Mouse (Mus musculus): Measurements from ENCODE around the gene 4930451I11Rik. TPM values are rescaled to one million over a fixed set of nuclear protein-coding genes. Genes with fewer than 3 reads are reported as not detected.

4930451I11Rik gene
- polyA plus RNA-seq, 1 experiment from 2014 or later, result not detected

GRCm38 (mm10) chr7:126861429-126862130, 30.1 kb upstream of the 4930451I11Rik start, which contains the start of gene Hirip3:
Gene Hirip3 (plus strand): TSS chr7:126861972.
- WGBS (ENCODE audit: insufficient replicate concordance), result 1% methylated on average over 42 of the region's 42 CpGs
- Histone ChIP-seq H3K9me3 (replicated peaks; ENCODE audit: control insufficient read depth, low read length) (no peaks in the 10 kb centered on the region), H3K9ac (ENCODE audit: low read depth, low read length) (peak within 1 kb of the TSS; percentile 75), H3K4me1 (ENCODE audit: control insufficient read depth, low read depth, low read length) (peaks cover 22% of the 10 kb centered on the region), H3K4me3 (ENCODE audit: low read depth, low read length) (peak within 1 kb of the TSS; percentile 73), H3K27me3 (ENCODE audit: control insufficient read depth, insufficient read depth, low read depth, low read length) (no peaks in the 10 kb centered on the region), H3K36me3 (ENCODE audit: control insufficient read depth, insufficient read depth) (peaks cover 33% of the 10 kb centered on the region), H3K27ac (ENCODE audit: low read length) (peak within 1 kb of the TSS; percentile 76), H3K4me2 (ENCODE audit: low read depth, low read length) (peak within 1 kb of the TSS; percentile 98)
- peak; percentile 97 for ATAC-seq (ENCODE audit: low read depth)

GRCm38 (mm10) chr7:126860987-126861386, 29.5 kb upstream of the 4930451I11Rik start:
- Histone ChIP-seq H3K4me3 (ENCODE audit: low read depth, low read length) (peak overlapping the region; percentile 73), H3K27ac (ENCODE audit: low read length) (peak overlapping the region; percentile 29), H3K9ac (ENCODE audit: low read depth, low read length) (peak overlapping the region; percentile 75), H3K4me2 (ENCODE audit: low read depth, low read length) (peak overlapping the region; percentile 98), H3K9me3 (replicated peaks; ENCODE audit: control insufficient read depth, low read length) (no peaks in the 10 kb centered on the region), H3K27me3 (ENCODE audit: control insufficient read depth, insufficient read depth, low read depth, low read length) (no peaks in the 10 kb centered on the region), H3K36me3 (ENCODE audit: control insufficient read depth, insufficient read depth) (peaks cover 31% of the 10 kb centered on the region), H3K4me1 (ENCODE audit: control insufficient read depth, low read depth, low read length) (peaks cover 22% of the 10 kb centered on the region)
- WGBS (ENCODE audit: insufficient replicate concordance), result 27% methylated on average over 5 of the region's 5 CpGs
- no peak for ATAC-seq (ENCODE audit: low read depth)

- no peak for ATAC-seq (ENCODE audit: low read depth)
- Histone ChIP-seq H3K4me3 (ENCODE audit: low read depth, low read length) (no peak overlapping the region), H3K4me1 (ENCODE audit: control insufficient read depth, low read depth, low read length) (peaks cover 7% of the 10 kb centered on the region), H3K9me3 (replicated peaks; ENCODE audit: control insufficient read depth, low read length) (no peaks in the 10 kb centered on the region), H3K27me3 (ENCODE audit: control insufficient read depth, insufficient read depth, low read depth, low read length) (no peaks in the 10 kb centered on the region), H3K4me2 (ENCODE audit: low read depth, low read length) (no peak overlapping the region), H3K9ac (ENCODE audit: low read depth, low read length) (no peak overlapping the region), H3K36me3 (ENCODE audit: control insufficient read depth, insufficient read depth) (peaks cover 22% of the 10 kb centered on the region), H3K27ac (ENCODE audit: low read length) (no peak overlapping the region)
- WGBS (ENCODE audit: insufficient replicate concordance), result 72% methylated on average over 9 of the region's 9 CpGs
Measured at GRCm38 (mm10) chr7:126856741-126857420, 25.4 kb upstream of the 4930451I11Rik start.

- Histone ChIP-seq H3K27me3 (ENCODE audit: control insufficient read depth, insufficient read depth, low read depth, low read length) (no peaks in the 10 kb centered on the region), H3K9me3 (replicated peaks; ENCODE audit: control insufficient read depth, low read length) (no peaks in the 10 kb centered on the region), H3K4me3 (ENCODE audit: low read depth, low read length) (no peak overlapping the region), H3K27ac (ENCODE audit: low read length) (no peak overlapping the region), H3K9ac (ENCODE audit: low read depth, low read length) (no peak overlapping the region), H3K4me1 (ENCODE audit: control insufficient read depth, low read depth, low read length) (no peaks in the 10 kb centered on the region), H3K36me3 (ENCODE audit: control insufficient read depth, insufficient read depth) (peaks cover 22% of the 10 kb centered on the region), H3K4me2 (ENCODE audit: low read depth, low read length) (no peak overlapping the region)
- 90% methylated on average over 3 of the region's 3 CpGs for WGBS (ENCODE audit: insufficient replicate concordance)
- no peak for ATAC-seq (ENCODE audit: low read depth)
Measured at GRCm38 (mm10) chr7:126855641-126856040, 24.2 kb upstream of the 4930451I11Rik start.

- Histone ChIP-seq H3K4me1 (ENCODE audit: control insufficient read depth, low read depth, low read length) (no peaks in the 10 kb centered on the region), H3K4me2 (ENCODE audit: low read depth, low read length) (no peak overlapping the region), H3K36me3 (ENCODE audit: control insufficient read depth, insufficient read depth) (peaks cover 13% of the 10 kb centered on the region), H3K4me3 (ENCODE audit: low read depth, low read length) (no peak overlapping the region), H3K27me3 (ENCODE audit: control insufficient read depth, insufficient read depth, low read depth, low read length) (peaks cover 20% of the 10 kb centered on the region), H3K9ac (ENCODE audit: low read depth, low read length) (no peak overlapping the region), H3K27ac (ENCODE audit: low read length) (no peak overlapping the region), H3K9me3 (replicated peaks; ENCODE audit: control insufficient read depth, low read length) (no peaks in the 10 kb centered on the region)
- 73% methylated on average over 5 of the region's 5 CpGs for WGBS (ENCODE audit: insufficient replicate concordance)
- ATAC-seq (ENCODE audit: low read depth), result no peak
Measured at GRCm38 (mm10) chr7:126853454-126853853, 22.0 kb upstream of the 4930451I11Rik start.

GRCm38 (mm10) chr7:126851192-126851591, 19.8 kb upstream of the 4930451I11Rik start:
- peaks cover 43% of the 10 kb centered on the region for H3K27me3 ChIP-seq (ENCODE audit: control insufficient read depth, insufficient read depth, low read depth, low read length)

GRCm38 (mm10) chr7:126850161-126850560, 18.7 kb upstream of the 4930451I11Rik start:
- Histone ChIP-seq H3K4me2 (ENCODE audit: low read depth, low read length) (no peak overlapping the region), H3K9me3 (replicated peaks; ENCODE audit: control insufficient read depth, low read length) (no peaks in the 10 kb centered on the region), H3K27me3 (ENCODE audit: control insufficient read depth, insufficient read depth, low read depth, low read length) (peaks cover 43% of the 10 kb centered on the region), H3K4me3 (ENCODE audit: low read depth, low read length) (no peak overlapping the region), H3K4me1 (ENCODE audit: control insufficient read depth, low read depth, low read length) (no peaks in the 10 kb centered on the region; the same call in 1 of the 2 replicates), H3K27ac (ENCODE audit: low read length) (no peak overlapping the region), H3K9ac (ENCODE audit: low read depth, low read length) (no peak overlapping the region), H3K36me3 (ENCODE audit: control insufficient read depth, insufficient read depth) (peaks cover 3% of the 10 kb centered on the region; the same call in 1 of the 2 replicates)
- WGBS (ENCODE audit: insufficient replicate concordance), result 52% methylated on average over 6 of the region's 6 CpGs
- no peak for ATAC-seq (ENCODE audit: low read depth)

More at GRCm38 (mm10) chr7:126851192-126851591, 19.8 kb upstream of the 4930451I11Rik start:
- Histone ChIP-seq H3K4me1 (ENCODE audit: control insufficient read depth, low read depth, low read length) (no peaks in the 10 kb centered on the region; the same call in 1 of the 2 replicates), H3K4me2 (ENCODE audit: low read depth, low read length) (no peak overlapping the region), H3K27ac (ENCODE audit: low read length) (no peak overlapping the region), H3K36me3 (ENCODE audit: control insufficient read depth, insufficient read depth) (peaks cover 5% of the 10 kb centered on the region), H3K4me3 (ENCODE audit: low read depth, low read length) (no peak overlapping the region), H3K9me3 (replicated peaks; ENCODE audit: control insufficient read depth, low read length) (no peaks in the 10 kb centered on the region), H3K9ac (ENCODE audit: low read depth, low read length) (no peak overlapping the region)
- no peak for ATAC-seq (ENCODE audit: low read depth)
- 58% methylated on average over 12 of the region's 12 CpGs for WGBS (ENCODE audit: insufficient replicate concordance)

GRCm38 (mm10) chr7:126848794-126849193, 17.4 kb upstream of the 4930451I11Rik start:
- ATAC-seq (ENCODE audit: low read depth), result no peak
- H3K4me2 ChIP-seq (ENCODE audit: low read depth, low read length), result no peak overlapping the region

More at GRCm38 (mm10) chr7:126848794-126849193, 17.4 kb upstream of the 4930451I11Rik start:
- Histone ChIP-seq H3K9ac (ENCODE audit: low read depth, low read length) (no peak overlapping the region), H3K9me3 (replicated peaks; ENCODE audit: control insufficient read depth, low read length) (no peaks in the 10 kb centered on the region), H3K36me3 (ENCODE audit: control insufficient read depth, insufficient read depth) (peaks cover 3% of the 10 kb centered on the region; the same call in 1 of the 2 replicates), H3K27me3 (ENCODE audit: control insufficient read depth, insufficient read depth, low read depth, low read length) (peaks cover 43% of the 10 kb centered on the region), H3K27ac (ENCODE audit: low read length) (no peak overlapping the region), H3K4me1 (ENCODE audit: control insufficient read depth, low read depth, low read length) (no peaks in the 10 kb centered on the region; the same call in 1 of the 2 replicates), H3K4me3 (ENCODE audit: low read depth, low read length) (no peak overlapping the region)
- 10% methylated on average over 10 of the region's 10 CpGs for WGBS (ENCODE audit: insufficient replicate concordance)
